Mouse (Mus musculus): ENCODE data around the gene Entpd2. TPM values are rescaled to one million over a fixed set of nuclear protein-coding genes. Genes with fewer than 3 reads are reported as not detected.
A peak's percentile ranks its signal among the peaks of the same experiment; 100 is the strongest.

Gene Entpd2
- total RNA-seq, 1 experiment, result 0.76 TPM

GRCm38 (mm10) chr2:25354211-25354610 lies 41.5 kb upstream of the Entpd2 start:
- in situ Hi-C loops (cut with MboI; ENCODE audit: low sequenced_read_pairs in 2 of 2, unreplicated experiment in 2 of 2), result no loop called here

GRCm38 (mm10) chr2:25355419-25356066 lies 40.1 kb upstream of the Entpd2 start:
- in situ Hi-C loops (cut with MboI; ENCODE audit: low sequenced_read_pairs in 2 of 2, unreplicated experiment in 2 of 2), result no loop called here
- TF ChIP-seq ZC3H11A (IDR thresholded peaks at IDR 0.05; ENCODE audit: borderline replicate concordance, low read depth, low read length) (no peak), ZNF384 (IDR thresholded peaks at IDR 0.05; ENCODE audit: low read depth, low read length) (no peak), HCFC1 (IDR thresholded peaks at IDR 0.05; ENCODE audit: borderline replicate concordance, insufficient read depth, low read length) (no peak), MAFK (IDR thresholded peaks at IDR 0.05; ENCODE audit: insufficient read depth, low read depth, low read length) (no peak), CHD2 (IDR thresholded peaks at IDR 0.05; ENCODE audit: low read depth, low read length) (no peak)
- DNase-seq (ENCODE audit: low read depth, low spot score), result no peak
- H3K27ac ChIP-seq (ENCODE audit: insufficient read depth, low read depth, low read length, poor library complexity, severe bottlenecking), result no peak overlapping the region
- peaks cover 28% of the 10 kb centered on the region for H3K36me3 ChIP-seq (ENCODE audit: control insufficient read depth, insufficient read depth, low read length, poor library complexity, severe bottlenecking)
- H3K9ac ChIP-seq (ENCODE audit: insufficient read depth, low read depth, low read length, poor library complexity, severe bottlenecking), result peak overlapping the region; percentile 73
- no peaks in the 10 kb centered on the region for H3K9me3 ChIP-seq (ENCODE audit: control insufficient read depth, insufficient read depth, low read depth, low read length)
- peak overlapping the region; percentile 70 to 71 for H3K4me3 ChIP-seq (ENCODE audit: insufficient read depth in 1 of 2, low read depth in 1 of 2, low read length in 2 of 2, poor library complexity in 1 of 2, severe bottlenecking in 1 of 2)
- peaks cover 0 to 6% of the 10 kb centered on the region in 2 experiments; a peak in 1 of 4 replicates for H3K4me1 ChIP-seq (ENCODE audit: control insufficient read depth in 2 of 2, insufficient read depth in 2 of 2, low read length in 2 of 2, poor library complexity in 1 of 2)

More at GRCm38 (mm10) chr2:25354211-25354610, 41.5 kb upstream of the Entpd2 start:
- Histone ChIP-seq H3K4me3 (ENCODE audit: insufficient read depth in 1 of 2, low read depth in 1 of 2, low read length in 2 of 2, poor library complexity in 1 of 2, severe bottlenecking in 1 of 2) (no peak overlapping the region), H3K36me3 (ENCODE audit: control insufficient read depth, insufficient read depth, low read length, poor library complexity, severe bottlenecking) (peaks cover 41% of the 10 kb centered on the region), H3K27ac (ENCODE audit: insufficient read depth, low read depth, low read length, poor library complexity, severe bottlenecking) (no peak overlapping the region), H3K9me3 (ENCODE audit: control insufficient read depth, insufficient read depth, low read depth, low read length) (no peaks in the 10 kb centered on the region), H3K4me1 (ENCODE audit: control insufficient read depth in 2 of 2, insufficient read depth in 2 of 2, low read length in 2 of 2, poor library complexity in 1 of 2) (peaks cover 0 to 6% of the 10 kb centered on the region in 2 experiments; a peak in 1 of 4 replicates), H3K9ac (ENCODE audit: insufficient read depth, low read depth, low read length, poor library complexity, severe bottlenecking) (no peak overlapping the region)
- DNase-seq (ENCODE audit: low read depth, low spot score), result no peak
- TF ChIP-seq HCFC1 (IDR thresholded peaks at IDR 0.05; ENCODE audit: borderline replicate concordance, insufficient read depth, low read length) (no peak), MAFK (IDR thresholded peaks at IDR 0.05; ENCODE audit: insufficient read depth, low read depth, low read length) (peak; percentile 32; the same call in 1 of the 2 replicates)

- in situ Hi-C loops (cut with MboI; ENCODE audit: low sequenced_read_pairs in 2 of 2, unreplicated experiment in 2 of 2), result no loop called here
- H3K27ac ChIP-seq (ENCODE audit: insufficient read depth, low read depth, low read length, poor library complexity, severe bottlenecking), result no peak within 1 kb of the TSS
These were observed 39.2 kb upstream of the Entpd2 start, which contains the start of gene Dpp7 for GRCm38 (mm10) chr2:25356208-25357079. TSS of gene Dpp7 (minus strand) at chr2:25356359.

GRCm38 (mm10) chr2:25359848-25360247 lies 35.8 kb upstream of the Entpd2 start:
- Histone ChIP-seq H3K9ac (ENCODE audit: insufficient read depth, low read depth, low read length, poor library complexity, severe bottlenecking) (no peak overlapping the region), H3K36me3 (ENCODE audit: control insufficient read depth, insufficient read depth, low read length, poor library complexity, severe bottlenecking) (peaks cover 36% of the 10 kb centered on the region), H3K27ac (ENCODE audit: insufficient read depth, low read depth, low read length, poor library complexity, severe bottlenecking) (no peak overlapping the region), H3K4me3 (ENCODE audit: insufficient read depth in 1 of 2, low read depth in 1 of 2, low read length in 2 of 2, poor library complexity in 1 of 2, severe bottlenecking in 1 of 2) (no peak overlapping the region), H3K9me3 (ENCODE audit: control insufficient read depth, insufficient read depth, low read depth, low read length) (no peaks in the 10 kb centered on the region), H3K4me1 (ENCODE audit: control insufficient read depth in 2 of 2, insufficient read depth in 2 of 2, low read length in 2 of 2, poor library complexity in 1 of 2) (peaks cover 0 to 19% of the 10 kb centered on the region in 2 experiments; a peak in 2 of 4 replicates)
- TF ChIP-seq HCFC1 (IDR thresholded peaks at IDR 0.05; ENCODE audit: borderline replicate concordance, insufficient read depth, low read length) (no peak), ZC3H11A (IDR thresholded peaks at IDR 0.05; ENCODE audit: borderline replicate concordance, low read depth, low read length) (no peak), ZNF384 (IDR thresholded peaks at IDR 0.05; ENCODE audit: low read depth, low read length) (no peak), CHD2 (IDR thresholded peaks at IDR 0.05; ENCODE audit: low read depth, low read length) (no peak), MAFK (IDR thresholded peaks at IDR 0.05; ENCODE audit: insufficient read depth, low read depth, low read length) (no peak)
- in situ Hi-C loops (cut with MboI; ENCODE audit: low sequenced_read_pairs in 2 of 2, unreplicated experiment in 2 of 2), result no loop called here
- DNase-seq (ENCODE audit: low read depth, low spot score), result no peak

More at GRCm38 (mm10) chr2:25356208-25357079, 39.2 kb upstream of the Entpd2 start, which contains the start of gene Dpp7:
- TF ChIP-seq ZNF384 (IDR thresholded peaks at IDR 0.05; ENCODE audit: low read depth, low read length), result no peak
- no peak for TF ChIP-seq MAFK (IDR thresholded peaks at IDR 0.05; ENCODE audit: insufficient read depth, low read depth, low read length)
- no peak for TF ChIP-seq CHD2 (IDR thresholded peaks at IDR 0.05; ENCODE audit: low read depth, low read length)
- Histone ChIP-seq H3K4me3 (ENCODE audit: insufficient read depth in 1 of 2, low read depth in 1 of 2, low read length in 2 of 2, poor library complexity in 1 of 2, severe bottlenecking in 1 of 2) (peak within 1 kb of the TSS; percentile 70 to 71), H3K4me1 (ENCODE audit: control insufficient read depth in 2 of 2, insufficient read depth in 2 of 2, low read length in 2 of 2, poor library complexity in 1 of 2) (peaks cover 0 to 6% of the 10 kb centered on the region in 2 experiments; a peak in 1 of 4 replicates), H3K36me3 (ENCODE audit: control insufficient read depth, insufficient read depth, low read length, poor library complexity, severe bottlenecking) (peaks cover 26% of the 10 kb centered on the region), H3K9me3 (ENCODE audit: control insufficient read depth, insufficient read depth, low read depth, low read length) (no peaks in the 10 kb centered on the region), H3K9ac (ENCODE audit: insufficient read depth, low read depth, low read length, poor library complexity, severe bottlenecking) (peak within 1 kb of the TSS; percentile 80)
- DNase-seq (ENCODE audit: low read depth, low spot score), result peak; percentile 85

Data from ES-E14 (cell line).